Mouse (Mus musculus) right cerebral cortex, postnatal 4 days (tissue): ENCODE measurements around the gene Olfr1186.
"Not testable (repeated sequence)": the region's sequence is repeated elsewhere in the genome, so short reads cannot be mapped to it uniquely, and the experiment has no call there.

Experiments
- DNase-seq: peaks from one replicate; pipeline ENCODE4 v3.0.0-alpha.2; 2022

Olfr1186 gene

GRCm38 (mm10) chr2:88518251-88518650 lies at the start of gene Olfr1186:
Gene Olfr1186 (plus strand): TSS chr2:88518551.
- DNase-seq = no peak

GRCm38 (mm10) chr2:88483298-88483697 lies 35.1 kb upstream of the Olfr1186 start, which contains the start of gene Olfr1184:
Gene Olfr1184 (plus strand): TSS chr2:88483598.
- no peak for DNase-seq

DNA sequence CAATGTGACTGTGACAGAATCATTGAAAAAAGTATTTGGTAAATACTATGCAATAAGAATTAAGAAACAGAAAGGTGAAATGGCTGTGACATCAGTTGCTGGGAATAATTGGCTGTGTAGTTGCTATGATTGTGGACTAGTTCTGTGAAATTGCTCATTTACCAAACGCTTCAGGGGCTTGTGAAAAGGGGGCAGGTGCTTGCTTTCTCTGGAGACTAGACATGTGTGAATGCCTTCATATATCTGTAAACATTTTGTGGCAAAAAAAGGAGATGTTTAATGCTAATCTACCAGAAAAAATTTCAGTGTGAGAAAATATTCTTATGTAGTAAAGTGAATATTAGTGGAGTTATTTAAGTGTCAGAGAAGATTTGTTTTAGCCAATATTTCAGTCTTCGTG lies 25.3 kb upstream of the Olfr1186 start, which contains the start of gene Olfr1185-ps1:
TSS of gene Olfr1185-ps1 (plus strand) at position 301 of the 400 bp plus-strand sequence.
- DNase-seq = no peak

DNA sequence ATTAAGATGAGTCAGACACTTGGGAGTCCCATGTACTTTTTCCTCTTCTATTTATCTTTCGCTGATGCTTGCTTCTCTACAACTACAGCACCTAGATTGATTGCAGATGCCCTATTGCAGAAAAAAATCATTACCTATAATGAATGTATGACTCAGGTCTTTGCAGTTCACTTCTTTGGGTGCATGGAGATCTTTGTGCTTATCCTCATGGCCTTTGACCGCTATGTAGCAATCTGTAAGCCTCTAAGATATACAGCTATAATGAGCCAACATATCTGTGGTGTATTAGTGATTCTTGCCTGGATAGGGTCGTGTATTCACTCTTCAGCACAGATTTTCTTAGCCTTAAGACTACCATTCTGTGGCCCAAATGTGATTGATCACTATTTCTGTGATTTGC lies 7.4 kb downstream of the Olfr1186 start:
- no peak for DNase-seq

- no peak for DNase-seq
Measured at GRCm38 (mm10) chr2:88556635-88557034, 38.3 kb downstream of the Olfr1186 start, which contains the start of gene Olfr1188. Gene Olfr1188 (plus strand): TSS chr2:88556935.

- not testable (repeated sequence) for DNase-seq
Measured at GRCm38 (mm10) chr2:88572696-88573095, 54.3 kb downstream of the Olfr1186 start.
